Mouse (Mus musculus) heart, postnatal 10 days (tissue): ENCODE results near the gene Cdk2. TPM values are rescaled to one million over a fixed set of nuclear protein-coding genes. Genes with fewer than 3 reads are reported as not detected.
"Not testable (repeated sequence)": the region's sequence is repeated elsewhere in the genome, so short reads cannot be mapped to it uniquely, and the experiment has no call there.

Source experiments
- DNase-seq, 2 experiments: peaks; one replicate each; pipeline ENCODE4 v3.0.0; 2021
- intact Hi-C: fragments of 180-260 bp; cut with DNase I; formaldehyde crosslinking; loops from one replicate; pipeline ENCODE4 v1.15.1; 2025
- total RNA-seq, 2 experiments: library from RNA; stranded (reverse); gene quantifications; 2 replicates each; pipeline ENCODE4 v1.2.3; 2021

Gene Cdk2
- total RNA-seq, 2 experiments from 2014 or later = 30.6 to 36.4 TPM

GRCm38 (mm10) chr10:128711318-128711717 lies 6.5 kb upstream of the Cdk2 start:
- DNase-seq, intact Hi-C loops: not testable (repeated sequence)

- intact Hi-C loops = loop anchor here (2.0 kb wide), 1 partner anchor 39 kb away; the partner anchor contains the start of gene Dgka
- DNase-seq = peak in 1 of 2 experiments; percentile 28
Measured at GRCm38 (mm10) chr10:128705317-128705693, 474 bp upstream of the Cdk2 start.

- intact Hi-C loops = loop anchor here (2.0 kb wide), 1 partner anchor 41 kb away; the partner anchor contains the start of gene Dgka
- no peak for DNase-seq
Measured at GRCm38 (mm10) chr10:128703895-128704294, 936 bp downstream of the Cdk2 start, which contains the start of gene Pmel. Gene Pmel (plus strand): TSS chr10:128704195.

- no peak for DNase-seq
- intact Hi-C loops = no loop called here
Measured at GRCm38 (mm10) chr10:128702328-128703007, 2.4 kb downstream of the Cdk2 start.

GRCm38 (mm10) chr10:128700712-128701111 lies 4.1 kb downstream of the Cdk2 start:
- intact Hi-C loops = no loop called here

GRCm38 (mm10) chr10:128699611-128700010 lies 5.2 kb downstream of the Cdk2 start:
- intact Hi-C loops = no loop called here
- DNase-seq = no peak

More at GRCm38 (mm10) chr10:128700712-128701111, 4.1 kb downstream of the Cdk2 start:
- DNase-seq = no peak

GRCm38 (mm10) chr10:128699006-128699405 lies 5.8 kb downstream of the Cdk2 start:
- DNase-seq = no peak
- intact Hi-C loops = no loop called here

GRCm38 (mm10) chr10:128697072-128697725 lies 7.6 kb downstream of the Cdk2 start:
- no peak for DNase-seq
- intact Hi-C loops = no loop called here

- intact Hi-C loops = no loop called here
- DNase-seq = peak; percentile 98 to 99
Measured at GRCm38 (mm10) chr10:128695992-128696807, 8.6 kb downstream of the Cdk2 start, which contains the start of gene Rab5b. Gene Rab5b (minus strand): TSS chr10:128696264.

GRCm38 (mm10) chr10:128695411-128695991 lies 9.3 kb downstream of the Cdk2 start:
- DNase-seq = no peak
- intact Hi-C loops = no loop called here

GRCm38 (mm10) chr10:128674469-128675008 lies 30.3 kb downstream of the Cdk2 start:
- intact Hi-C loops = loop anchor here (2.0 to 5.0 kb wide), 3 partner anchors 48 to 107 kb away; partner anchors contain the start of genes Pa2g4 and Rps26
- DNase-seq = peak; percentile 41 to 52

- DNase-seq = peak; percentile 84 to 88
Measured at GRCm38 (mm10) chr10:128673763-128674468, 30.9 kb downstream of the Cdk2 start, which contains the start of gene Suox. Gene Suox (minus strand): TSS chr10:128674073.

GRCm38 (mm10) chr10:128671148-128671547 lies 33.7 kb downstream of the Cdk2 start:
- DNase-seq = no peak
- intact Hi-C loops = loop anchor here (5.0 kb wide), 2 partner anchors 59 to 104 kb away; partner anchors contain the start of gene Pa2g4

More at GRCm38 (mm10) chr10:128673763-128674468, 30.9 kb downstream of the Cdk2 start, which contains the start of gene Suox:
- intact Hi-C loops = loop anchor here (2.0 to 5.0 kb wide), 3 partner anchors 47 to 107 kb away; partner anchors contain the start of genes Pa2g4 and Rps26

- peak; percentile 19 to 34 for DNase-seq
- intact Hi-C loops = no loop called here
Measured at GRCm38 (mm10) chr10:128668790-128669672, 35.8 kb downstream of the Cdk2 start.

GRCm38 (mm10) chr10:128665806-128666205 lies 39.0 kb downstream of the Cdk2 start:
- no peak for DNase-seq
- intact Hi-C loops = no loop called here

- DNase-seq = no peak
- intact Hi-C loops = no loop called here
Measured at GRCm38 (mm10) chr10:128665307-128665706, 39.5 kb downstream of the Cdk2 start.

- no peak for DNase-seq
Measured at GRCm38 (mm10) chr10:128664808-128665207, 40.0 kb downstream of the Cdk2 start.

More at GRCm38 (mm10) chr10:128664808-128665207, 40.0 kb downstream of the Cdk2 start:
- intact Hi-C loops = no loop called here
